Mouse (Mus musculus) heart, adult 2 months (tissue): ENCODE measurements around the gene Kcnc2.

ENCODE experiments used
- CTCF ChIP-seq: fragments of 200-600 bp; IDR thresholded peaks from 2 replicates; pipeline ENCODE4 v1.8.1; 2022; ENCODE audit warnings: antibody characterized with exemption, mild to moderate bottlenecking, moderate library complexity
- EP300 ChIP-seq: fragments of 200-500 bp; IDR thresholded peaks from 2 replicates; pipeline ENCODE4 v1.6.1; 2011; ENCODE audit warnings: low read depth, low read length, control low read depth; ENCODE audit not compliant: insufficient read depth
- POLR2A ChIP-seq: fragments of 200-500 bp; IDR thresholded peaks from 2 replicates; pipeline ENCODE4 v1.6.1; 2011; ENCODE audit warnings: mild to moderate bottlenecking, low read depth, low read length, control low read depth; ENCODE audit not compliant: insufficient read depth

DNA sequence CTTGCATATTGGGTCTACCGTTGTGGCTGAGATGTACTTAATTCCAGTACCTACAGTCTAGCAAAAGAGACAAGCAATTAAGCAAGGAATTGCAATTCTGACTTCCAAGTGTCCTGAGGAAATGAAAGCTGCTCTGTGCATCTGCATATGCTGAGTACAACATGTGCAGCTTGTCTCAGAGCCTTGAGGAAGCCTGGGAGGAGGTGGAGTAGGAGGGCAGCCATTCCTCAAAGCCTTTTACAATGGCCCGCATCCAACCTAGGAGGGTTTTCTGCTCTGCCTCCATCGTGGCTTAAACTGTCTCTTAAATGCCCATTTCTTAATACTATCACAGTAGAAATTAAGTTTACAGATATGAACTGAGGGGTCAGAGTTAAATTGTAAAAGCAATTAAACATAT lies 7.5 kb upstream of the Kcnc2 start:
- TF ChIP-seq POLR2A (no peak), CTCF (no peak), EP300 (no peak)
